Mouse (Mus musculus): ENCODE measurements at regions not wholly inside any gene's neighbourhood (a gene's known extent, or its start where the extent isn't known, plus 50 kb on each side); places are given as distances from the start of the nearest gene placed in this dataset.
"Not testable (repeated sequence)": the region's sequence is repeated elsewhere in the genome, so short reads cannot be mapped to it uniquely, and the experiment has no call there.

- not testable (repeated sequence) for TF ChIP-seq CTCF (conservative IDR thresholded peaks at IDR 0.05; ENCODE audit: low read length); POU5F1 (IDR thresholded peaks at IDR 0.05; ENCODE audit: borderline replicate concordance, low read length); NANOG (IDR thresholded peaks at IDR 0.05; ENCODE audit: borderline replicate concordance, low read length)
These were observed 693.5 kb upstream of the Gria3 start for GRCm38 (mm10) chrX:40707176-40707575.
